Mouse (Mus musculus) CD4-positive, CD25-positive, alpha-beta regulatory T cell, adult 2 months (primary cell): Measurements from ENCODE around the gene Tusc1.
A peak's percentile ranks its signal among the peaks of the same experiment; 100 is the strongest.

Experiments
- DNase-seq: peaks from one replicate; pipeline ENCODE4 v3.0.0-alpha.2; 2012; ENCODE audit warnings: low read depth, low spot score

Gene Tusc1

GRCm38 (mm10) chr4:93335118-93336003 is at the start of gene Tusc1:
Gene Tusc1, minus strand, starts transcription at chr4:93335511.
- DNase-seq, result peak; percentile 59

GRCm38 (mm10) chr4:93352930-93353329 is 17.6 kb upstream of the Tusc1 start:
- DNase-seq, result peak; percentile 9

GRCm38 (mm10) chr4:93344357-93344756 is 9.0 kb upstream of the Tusc1 start:
- no peak for DNase-seq

GRCm38 (mm10) chr4:93341568-93341967 is 6.3 kb upstream of the Tusc1 start:
- no peak for DNase-seq

- DNase-seq, result no peak
Observed at GRCm38 (mm10) chr4:93337977-93338376, 2.7 kb upstream of the Tusc1 start.

GRCm38 (mm10) chr4:93334636-93335117 is 634 bp downstream of the Tusc1 start:
- DNase-seq, result peak; percentile 77

GRCm38 (mm10) chr4:93307486-93307885 is 27.8 kb downstream of the Tusc1 start:
- DNase-seq, result no peak

GRCm38 (mm10) chr4:93286065-93286464 is 49.2 kb downstream of the Tusc1 start:
- DNase-seq, result no peak
